11 mouse cellular contexts compared by ENCODE assay signal in the genomic region with DNA sequence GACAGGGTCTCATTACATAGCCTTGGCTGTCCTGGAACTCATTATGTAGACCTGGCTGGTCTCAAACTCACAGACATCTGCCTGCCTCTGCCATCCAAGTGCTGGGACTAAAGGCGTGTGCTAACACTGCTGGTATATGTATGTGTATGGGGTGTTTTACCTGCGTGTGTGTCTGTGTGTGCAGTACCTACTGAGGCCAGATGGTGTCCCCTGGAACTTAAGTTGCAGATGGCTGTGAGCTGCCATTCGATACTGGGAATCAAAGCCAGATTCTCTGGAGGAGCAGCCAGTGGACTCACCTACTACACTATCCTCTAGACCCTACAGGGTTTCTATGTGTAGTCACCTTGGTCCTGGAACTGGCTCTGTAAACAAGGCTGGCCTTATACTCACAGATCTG. TPM values are rescaled to one million over a fixed set of nuclear protein-coding genes. Genes with fewer than 3 reads are reported as not detected.
DNase-seq lines count a peak whose midpoint lies in the region; ATAC-seq and TF ChIP-seq lines count a peak whose summit lies in the region.
"Had no signal": no experiment of that assay in that cellular context is flagged by ENCODE, and none has a peak within 500 bp of the region (broad histone marks: within the 10 kb centered on the region; RNA-seq: fewer than 3 reads in every experiment).

No protein-coding gene starts in this region.

- ATAC-seq in kidney, embryonic 15.5 days (replicated peaks; ENCODE audit: low FRiP score) = no peak
- no peak for ATAC-seq in inflammation-experienced regulatory T-cells, adult 6 months

- peak; percentile 56 for DNase-seq in kidney, adult 11 months
- DNase-seq in CH12.LX (ENCODE audit: extremely low read depth) = peak; percentile 50
- DNase-seq in NIH3T3 (ENCODE audit: low read depth) = peak; percentile 62
- peak; percentile 57 for DNase-seq in kidney, postnatal 14 days
- DNase-seq in spleen, postnatal 36 days (ENCODE audit: low spot score in 2 of 2) = no peak
- no peak for DNase-seq in thymus, adult 2 months

- 82% methylated on average over 3 of the region's 3 CpGs for WGBS in kidney, embryonic 15.5 days
- WGBS in thymus, adult 2 months = 93% methylated on average over 3 of the region's 3 CpGs

- H3K27me3 ChIP-seq in kidney, embryonic 15.5 days = no peaks in the 10 kb centered on the region
- no peaks in the 10 kb centered on the region for H3K27me3 ChIP-seq in CH12.LX (replicated peaks)
- no peaks in the 10 kb centered on the region for H3K27me3 ChIP-seq in thymus, adult 2 months (ENCODE audit: control insufficient read depth, insufficient read depth, low read length)
- H3K27me3 ChIP-seq: embryonic facial prominence, embryonic 15.5 days; limb, embryonic 12.5 days had no signal

- H3K9me3 ChIP-seq in kidney, embryonic 15.5 days (replicated peaks) = no peaks in the 10 kb centered on the region
- H3K9me3 ChIP-seq in CH12.LX (replicated peaks; ENCODE audit: low read length) = peaks cover 2% of the 10 kb centered on the region
- H3K9me3 ChIP-seq: embryonic facial prominence, embryonic 15.5 days; limb, embryonic 12.5 days had no signal

- no peak overlapping the region for H3K4me2 ChIP-seq in kidney, embryonic 15.5 days
- no peak overlapping the region for H3K4me2 ChIP-seq in CH12.LX (ENCODE audit: insufficient read depth, low read depth, poor library complexity, severe bottlenecking)
- H3K4me2 ChIP-seq: embryonic facial prominence, embryonic 15.5 days; limb, embryonic 12.5 days had no signal

- peak; percentile 33 for TF ChIP-seq RAD21 in CH12.LX (IDR thresholded peaks at IDR 0.05; ENCODE audit: low read depth, low read length)

- in situ Hi-C loops in CH12.LX (cut with MboI; ENCODE audit: low pct_ligation_motif_present, low pct_unique_long_range_greater_than_20kb, low sequenced_read_pairs) = no loop called here

- H3K4me3 ChIP-seq in kidney, embryonic 15.5 days (replicated peaks) = no peak overlapping the region
- no peak overlapping the region for H3K4me3 ChIP-seq in CH12.LX (replicated peaks in 1 of 3; ENCODE audit: low read depth in 2 of 3, low read length in 2 of 3, poor library complexity in 1 of 3)
- no peak overlapping the region for H3K4me3 ChIP-seq in thymus, adult 2 months (ENCODE audit: control insufficient read depth, insufficient read depth, low read length)
- H3K4me3 ChIP-seq: embryonic facial prominence, embryonic 15.5 days; limb, embryonic 12.5 days had no signal

- H3K4me1 ChIP-seq in kidney, embryonic 15.5 days = peaks cover 26% of the 10 kb centered on the region
- H3K4me1 ChIP-seq in CH12.LX (ENCODE audit: control insufficient read depth in 1 of 2, insufficient read depth in 2 of 2) = peaks cover 14 to 27% of the 10 kb centered on the region in 2 experiments
- H3K4me1 ChIP-seq in thymus, adult 2 months (replicated peaks; ENCODE audit: control insufficient read depth, insufficient read depth, low read length) = peaks cover 2% of the 10 kb centered on the region; the same call in 1 of the 2 replicates

- no peak for TF ChIP-seq EP300 in CH12.LX (IDR thresholded peaks at IDR 0.05; ENCODE audit: low read length)

- peaks cover 15% of the 10 kb centered on the region for H3K79me2 ChIP-seq in CH12.LX (replicated peaks; ENCODE audit: control insufficient read depth, extremely low read depth, insufficient read depth, poor library complexity, severe bottlenecking)

- no peak overlapping the region for H3K9ac ChIP-seq in kidney, embryonic 15.5 days
- no peak overlapping the region for H3K9ac ChIP-seq in CH12.LX (ENCODE audit: insufficient read depth, low read depth)
- H3K9ac ChIP-seq: embryonic facial prominence, embryonic 15.5 days; limb, embryonic 12.5 days had no signal

- peaks cover 46% of the 10 kb centered on the region for H3K36me3 ChIP-seq in kidney, embryonic 15.5 days
- peaks cover 12 to 50% of the 10 kb centered on the region in 2 experiments for H3K36me3 ChIP-seq in CH12.LX (replicated peaks in 1 of 2; ENCODE audit: control insufficient read depth in 1 of 2, insufficient read depth in 1 of 2, low read length in 1 of 2)
- H3K36me3 ChIP-seq in thymus, adult 2 months (ENCODE audit: control insufficient read depth, insufficient read depth, low read length) = no peaks in the 10 kb centered on the region; the same call in 1 of the 2 replicates

- TF ChIP-seq POLR2A in CH12.LX (IDR thresholded peaks at IDR 0.05; ENCODE audit: low read depth, low read length) = no peak
- no peak for TF ChIP-seq POLR2A in thymus, adult 2 months (IDR thresholded peaks at IDR 0.05; ENCODE audit: control insufficient read depth, extremely low read depth, insufficient read depth, low read length, poor library complexity)

- peak; percentile 51 to 60 for TF ChIP-seq CTCF in CH12.LX (conservative IDR thresholded peaks at IDR 0.05 in 1 of 2, IDR thresholded peaks at IDR 0.05 in 1 of 2; ENCODE audit: low read depth in 2 of 2, low read length in 2 of 2)
- no peak for TF ChIP-seq CTCF in thymus, adult 2 months (IDR thresholded peaks at IDR 0.05; ENCODE audit: borderline replicate concordance, control insufficient read depth, extremely low read depth, insufficient read depth, low read length, poor library complexity)

- dilution Hi-C loops in CH12.LX (cut with MboI; ENCODE audit: extremely low pct_ligation_motif_present, extremely low pct_unique_long_range_greater_than_20kb, low sequenced_read_pairs) = no loop called here

- H3K27ac ChIP-seq in kidney, embryonic 15.5 days = no peak overlapping the region
- no peak overlapping the region for H3K27ac ChIP-seq in CH12.LX (ENCODE audit: insufficient read depth, low read depth)
- H3K27ac ChIP-seq in thymus, adult 2 months (ENCODE audit: control insufficient read depth, insufficient read depth, low read length) = no peak overlapping the region
- H3K27ac ChIP-seq: embryonic facial prominence, embryonic 15.5 days; limb, embryonic 12.5 days had no signal

TF ChIP-seq in CH12.LX, 34 proteins besides CTCF, POLR2A, EP300 and RAD21:
- no peak for TF ChIP-seq IRF4 (IDR thresholded peaks at IDR 0.05; ENCODE audit: low read depth, low read length)
- TF ChIP-seq SMC3 (IDR thresholded peaks at IDR 0.05; ENCODE audit: low read depth, low read length) = peak; percentile 33; the same call in 1 of the 2 replicates
- TF ChIP-seq NRF1 (IDR thresholded peaks at IDR 0.05; ENCODE audit: low read depth, low read length) = no peak
- TF ChIP-seq MAZ (IDR thresholded peaks at IDR 0.05; ENCODE audit: low read depth, low read length) = no peak
- no peak for TF ChIP-seq RCOR1 (conservative IDR thresholded peaks at IDR 0.05; ENCODE audit: low read depth, low read length)
TF ChIP-seq in CH12.LX: peak in this region for 1.

RNA-seq across cellular contexts. Expression of a gene that starts 3.8 kb away (rescaled TPM):
- 74.2 and 79.1 TPM in 2 replicates for polyA plus RNA-seq in kidney, embryonic 15.5 days (2015; fragmentation: Nextera tagmentation; extraction: Ambion mirVana)
- 53.4 and 61.1 TPM in 2 replicates for total RNA-seq in CH12.LX (2012; rRNA removed)
- total RNA-seq in CH12.LX (2014; rRNA removed) = 35.7 and 38.5 TPM in 2 replicates
- polyA plus RNA-seq in CH12.LX (2012; ENCODE audit: insufficient read length, low read depth) = 52.6 and 56.3 TPM in 2 replicates
- 10 to 100 TPM in 1 of 3 experiments, 1 to 10 TPM in 2; 6.1 to 12.1 (median 7.1) TPM for polyA plus RNA-seq in inflammation-experienced regulatory T-cells, adult 6 months (2017; shearing (Covaris generic))
- polyA plus RNA-seq in thymus, adult 2 months (2012; rRNA removed) = 133 and 147 TPM in 2 replicates

RNA-seq across cellular contexts. Expression of a gene that starts 17.5 kb away (rescaled TPM):
- 0.14 TPM in 2 replicates for polyA plus RNA-seq in kidney, embryonic 15.5 days (2015; fragmentation: Nextera tagmentation; extraction: Ambion mirVana)
- total RNA-seq in CH12.LX (2012; rRNA removed) (0.08 TPM in 1 of 2 replicates, not detected in the other), CH12.LX (2014; rRNA removed) (not detected in 2 replicates)
- polyA plus RNA-seq in CH12.LX (2012; ENCODE audit: insufficient read length, low read depth) = not detected in 2 replicates
- polyA plus RNA-seq in inflammation-experienced regulatory T-cells, adult 6 months (2017; shearing (Covaris generic)) = not detected
- polyA plus RNA-seq in thymus, adult 2 months (2012; rRNA removed) = 0.29 and 1.0 TPM in 2 replicates
- total RNA-seq: neutrophil, adult 5-6 weeks had no signal

RNA-seq across cellular contexts. Expression of a gene that starts 29.6 kb away (rescaled TPM):
- polyA plus RNA-seq in kidney, embryonic 15.5 days (2015; fragmentation: Nextera tagmentation; extraction: Ambion mirVana) = 22.3 and 24.0 TPM in 2 replicates
- total RNA-seq in CH12.LX (2012; rRNA removed) = 12.2 and 16.9 TPM in 2 replicates
- total RNA-seq in CH12.LX (2014; rRNA removed) = 16.1 and 16.7 TPM in 2 replicates
- 15.9 and 17.1 TPM in 2 replicates for polyA plus RNA-seq in CH12.LX (2012; ENCODE audit: insufficient read length, low read depth)
- polyA plus RNA-seq in inflammation-experienced regulatory T-cells, adult 6 months (2017; shearing (Covaris generic)) = 10 to 100 TPM in 2 of 3 experiments, 1 to 10 TPM in 1; 8.0 to 15.3 (median 11.0) TPM
- polyA plus RNA-seq in thymus, adult 2 months (2012; rRNA removed) = 60.9 and 73.3 TPM in 2 replicates

RNA-seq across cellular contexts. Expression of a gene that starts 33.0 kb away (rescaled TPM):
- polyA plus RNA-seq in kidney, embryonic 15.5 days (2015; fragmentation: Nextera tagmentation; extraction: Ambion mirVana) = 103 and 126 TPM in 2 replicates
- total RNA-seq in CH12.LX (2012; rRNA removed) (56.7 and 57.6 TPM in 2 replicates), CH12.LX (2014; rRNA removed) (18.4 and 20.8 TPM in 2 replicates)
- 67.4 and 75.4 TPM in 2 replicates for polyA plus RNA-seq in CH12.LX (2012; ENCODE audit: insufficient read length, low read depth)
- polyA plus RNA-seq in inflammation-experienced regulatory T-cells, adult 6 months (2017; shearing (Covaris generic)) = 10 to 100 TPM in 2 of 3 experiments, 1 to 10 TPM in 1; 7.1 to 14.1 (median 11.1) TPM
- 220 and 266 TPM in 2 replicates for polyA plus RNA-seq in thymus, adult 2 months (2012; rRNA removed)

RNA-seq across cellular contexts. Expression of a gene that starts 49.2 kb away (rescaled TPM):
- 19.2 and 25.1 TPM in 2 replicates for polyA plus RNA-seq in kidney, embryonic 15.5 days (2015; fragmentation: Nextera tagmentation; extraction: Ambion mirVana)
- total RNA-seq in CH12.LX (2012; rRNA removed) (3.6 and 4.5 TPM in 2 replicates), CH12.LX (2014; rRNA removed) (10.2 and 10.3 TPM in 2 replicates)
- polyA plus RNA-seq in CH12.LX (2012; ENCODE audit: insufficient read length, low read depth) = 10.4 and 12.7 TPM in 2 replicates
- 1 to 10 TPM in 2 of 3 experiments, under 1 TPM in 1; 0.23 to 1.9 (median 1.5) TPM for polyA plus RNA-seq in inflammation-experienced regulatory T-cells, adult 6 months (2017; shearing (Covaris generic))
- polyA plus RNA-seq in thymus, adult 2 months (2012; rRNA removed) = 4.4 and 6.8 TPM in 2 replicates
- total RNA-seq: neutrophil, adult 5-6 weeks had no signal

Comparison
In these comparisons a context has a peak if more than half of its experiments do, and no peak if none do; other contexts are left out.
1. DNase-seq: peak in kidney, adult 11 months (single experiment), CH12.LX (single experiment), NIH3T3 (single experiment) and kidney, postnatal 14 days (single experiment); none in spleen, postnatal 36 days (0 of 2) and thymus, adult 2 months (single experiment).